Mouse (Mus musculus) cerebellum, adult 9-10 months (tissue): ENCODE measurements at regions not wholly inside any gene's neighbourhood (a gene's known extent, or its start where the extent isn't known, plus 50 kb on each side); places are given as distances from the start of the nearest gene placed in this dataset.

Experiments
- DNase-seq: peaks from one replicate; pipeline ENCODE4 v3.0.0; 2022

- DNase-seq: peak; percentile 76
These were observed 289.9 kb upstream of the Rps6ka3 start for GRCm38 (mm10) chrX:158920217-158920616.

- DNase-seq: peak; percentile 76
These were observed 288.7 kb upstream of the Rps6ka3 start for GRCm38 (mm10) chrX:158921424-158921823.

- peak; percentile 91 for DNase-seq
These were observed 288.2 kb upstream of the Rps6ka3 start for GRCm38 (mm10) chrX:158921838-158922450.

- peak; percentile 70 for DNase-seq
These were observed 287.0 kb upstream of the Rps6ka3 start for GRCm38 (mm10) chrX:158923081-158923561.

GRCm38 (mm10) chrX:158923657-158924489, 286.2 kb upstream of the Rps6ka3 start:
- peak; percentile 36 for DNase-seq

GRCm38 (mm10) chrX:158924490-158925398, 285.4 kb upstream of the Rps6ka3 start:
- peak; percentile 74 for DNase-seq

GRCm38 (mm10) chrX:158931864-158932263, 278.2 kb upstream of the Rps6ka3 start:
- no peak for DNase-seq

- DNase-seq: peak; percentile 95
These were observed 262.9 kb upstream of the Rps6ka3 start for GRCm38 (mm10) chrX:158947191-158947590.

GRCm38 (mm10) chrX:158971726-158972125, 238.4 kb upstream of the Rps6ka3 start:
- DNase-seq: peak; percentile 52

- peak; percentile 40 for DNase-seq
These were observed 233.5 kb upstream of the Rps6ka3 start for GRCm38 (mm10) chrX:158976648-158977047.

- no peak for DNase-seq
These were observed 225.4 kb upstream of the Rps6ka3 start for GRCm38 (mm10) chrX:158984721-158985120.

GRCm38 (mm10) chrX:158987676-158988075, 222.4 kb upstream of the Rps6ka3 start:
- no peak for DNase-seq

GRCm38 (mm10) chrX:159018955-159019354, 191.2 kb upstream of the Rps6ka3 start:
- peak; percentile 16 for DNase-seq

GRCm38 (mm10) chrX:159026311-159026710, 183.8 kb upstream of the Rps6ka3 start:
- no peak for DNase-seq

GRCm38 (mm10) chrX:159031927-159032326, 178.2 kb upstream of the Rps6ka3 start:
- DNase-seq: peak; percentile 86

- DNase-seq: peak; percentile 26
These were observed 166.7 kb upstream of the Rps6ka3 start for GRCm38 (mm10) chrX:159043432-159043831.

- DNase-seq: no peak
These were observed 162.2 kb upstream of the Rps6ka3 start for GRCm38 (mm10) chrX:159047876-159048275.

- no peak for DNase-seq
These were observed 154.2 kb upstream of the Rps6ka3 start for GRCm38 (mm10) chrX:159055689-159056461.

GRCm38 (mm10) chrX:159056462-159056805, 153.7 kb upstream of the Rps6ka3 start:
- DNase-seq: no peak

- DNase-seq: peak; percentile 52
These were observed 151.2 kb upstream of the Rps6ka3 start for GRCm38 (mm10) chrX:159058931-159059330.

GRCm38 (mm10) chrX:159061322-159061721, 148.8 kb upstream of the Rps6ka3 start:
- no peak for DNase-seq

GRCm38 (mm10) chrX:159066212-159066611, 143.9 kb upstream of the Rps6ka3 start:
- DNase-seq: peak; percentile 60
